Mouse (Mus musculus): ENCODE measurements around the gene Fndc3b. TPM values are rescaled to one million over a fixed set of nuclear protein-coding genes. Genes with fewer than 3 reads are reported as not detected.

Fndc3b gene
- polyA plus RNA-seq, 1 experiment from 2014 or later = 10.0 TPM

GRCm38 (mm10) chr3:27469971-27470370 is 241.1 kb downstream of the Fndc3b start:
- no peak for DNase-seq (ENCODE audit: low spot score)
- no peaks in the 10 kb centered on the region for H3K27me3 ChIP-seq (replicated peaks; ENCODE audit: low read depth, poor library complexity, severe bottlenecking)
- peaks cover 56% of the 10 kb centered on the region for H3K36me3 ChIP-seq (replicated peaks)
- no peak overlapping the region for H3K4me3 ChIP-seq
- no peaks in the 10 kb centered on the region for H3K4me1 ChIP-seq
- 89% methylated on average over 8 of the region's 8 CpGs for WGBS
- peaks cover 5% of the 10 kb centered on the region; the same call in 1 of the 2 replicates for H3K9me3 ChIP-seq
- H3K27ac ChIP-seq (replicated peaks) = no peak overlapping the region

GRCm38 (mm10) chr3:27467505-27468020 is 243.5 kb downstream of the Fndc3b start:
- Histone ChIP-seq H3K27me3 (replicated peaks; ENCODE audit: low read depth, poor library complexity, severe bottlenecking) (no peaks in the 10 kb centered on the region), H3K9me3 (no peaks in the 10 kb centered on the region), H3K36me3 (replicated peaks) (peaks cover 58% of the 10 kb centered on the region), H3K4me1 (no peaks in the 10 kb centered on the region), H3K27ac (replicated peaks) (no peak overlapping the region), H3K4me3 (no peak overlapping the region)
- WGBS = 83% methylated on average over 11 of the region's 11 CpGs
- DNase-seq (ENCODE audit: low spot score) = peak; percentile 18

GRCm38 (mm10) chr3:27466297-27466901 is 244.7 kb downstream of the Fndc3b start:
- no peak overlapping the region for H3K4me3 ChIP-seq
- no peaks in the 10 kb centered on the region for H3K27me3 ChIP-seq (replicated peaks; ENCODE audit: low read depth, poor library complexity, severe bottlenecking)
- WGBS = 79% methylated on average over 7 of the region's 7 CpGs
- H3K27ac ChIP-seq (replicated peaks) = no peak overlapping the region
- H3K9me3 ChIP-seq = no peaks in the 10 kb centered on the region
- H3K36me3 ChIP-seq (replicated peaks) = peaks cover 69% of the 10 kb centered on the region
- H3K4me1 ChIP-seq = no peaks in the 10 kb centered on the region
- DNase-seq (ENCODE audit: low spot score) = no peak

GRCm38 (mm10) chr3:27463373-27463772 is 247.7 kb downstream of the Fndc3b start:
- 93% methylated on average over 7 of the region's 7 CpGs for WGBS
- no peak overlapping the region for H3K27ac ChIP-seq (replicated peaks)
- no peaks in the 10 kb centered on the region for H3K4me1 ChIP-seq
- no peaks in the 10 kb centered on the region for H3K27me3 ChIP-seq (replicated peaks; ENCODE audit: low read depth, poor library complexity, severe bottlenecking)
- H3K36me3 ChIP-seq (replicated peaks) = peaks cover 75% of the 10 kb centered on the region
- H3K4me3 ChIP-seq = no peak overlapping the region
- H3K9me3 ChIP-seq = no peaks in the 10 kb centered on the region
- DNase-seq (ENCODE audit: low spot score) = no peak

- 91% methylated on average over 15 of the region's 15 CpGs for WGBS
- no peaks in the 10 kb centered on the region for H3K9me3 ChIP-seq
- H3K4me1 ChIP-seq = no peaks in the 10 kb centered on the region
- no peak for DNase-seq (ENCODE audit: low spot score)
- no peak overlapping the region for H3K4me3 ChIP-seq
- peaks cover 76% of the 10 kb centered on the region for H3K36me3 ChIP-seq (replicated peaks)
- H3K27me3 ChIP-seq (replicated peaks; ENCODE audit: low read depth, poor library complexity, severe bottlenecking) = no peaks in the 10 kb centered on the region
- no peak overlapping the region for H3K27ac ChIP-seq (replicated peaks)
Measured at GRCm38 (mm10) chr3:27462934-27463333, 248.2 kb downstream of the Fndc3b start.

GRCm38 (mm10) chr3:27462316-27462902 is 248.7 kb downstream of the Fndc3b start:
- Histone ChIP-seq H3K27me3 (replicated peaks; ENCODE audit: low read depth, poor library complexity, severe bottlenecking) (no peaks in the 10 kb centered on the region), H3K9me3 (no peaks in the 10 kb centered on the region), H3K4me3 (no peak overlapping the region), H3K27ac (replicated peaks) (no peak overlapping the region), H3K4me1 (no peaks in the 10 kb centered on the region), H3K36me3 (replicated peaks) (peaks cover 75% of the 10 kb centered on the region)
- 94% methylated on average over 9 of the region's 9 CpGs for WGBS
- no peak for DNase-seq (ENCODE audit: low spot score)

- WGBS = 88% methylated on average over 7 of the region's 7 CpGs
- no peak overlapping the region for H3K4me3 ChIP-seq
- peaks cover 75% of the 10 kb centered on the region for H3K36me3 ChIP-seq (replicated peaks)
- H3K9me3 ChIP-seq = no peaks in the 10 kb centered on the region
- no peaks in the 10 kb centered on the region for H3K27me3 ChIP-seq (replicated peaks; ENCODE audit: low read depth, poor library complexity, severe bottlenecking)
- H3K27ac ChIP-seq (replicated peaks) = no peak overlapping the region
- DNase-seq (ENCODE audit: low spot score) = no peak
- H3K4me1 ChIP-seq = no peaks in the 10 kb centered on the region
Measured at GRCm38 (mm10) chr3:27461861-27462260, 249.2 kb downstream of the Fndc3b start.

- H3K27me3 ChIP-seq (replicated peaks; ENCODE audit: low read depth, poor library complexity, severe bottlenecking) = no peaks in the 10 kb centered on the region
- WGBS = 71% methylated on average over 1 of the region's 1 CpGs
- DNase-seq (ENCODE audit: low spot score) = peak; percentile 78
Measured at GRCm38 (mm10) chr3:27461037-27461436, 250.1 kb downstream of the Fndc3b start.

GRCm38 (mm10) chr3:27458416-27458815 is 252.7 kb downstream of the Fndc3b start:
- WGBS = 91% methylated on average over 9 of the region's 9 CpGs

More at GRCm38 (mm10) chr3:27461037-27461436, 250.1 kb downstream of the Fndc3b start:
- Histone ChIP-seq H3K4me3 (no peak overlapping the region), H3K4me1 (no peaks in the 10 kb centered on the region), H3K27ac (replicated peaks) (no peak overlapping the region), H3K9me3 (no peaks in the 10 kb centered on the region), H3K36me3 (replicated peaks) (peaks cover 81% of the 10 kb centered on the region)

GRCm38 (mm10) chr3:27456514-27456913 is 254.6 kb downstream of the Fndc3b start:
- no peaks in the 10 kb centered on the region for H3K27me3 ChIP-seq (replicated peaks; ENCODE audit: low read depth, poor library complexity, severe bottlenecking)
- H3K36me3 ChIP-seq (replicated peaks) = peaks cover 90% of the 10 kb centered on the region
- H3K27ac ChIP-seq (replicated peaks) = no peak overlapping the region
- whole genome bisulfite sequencing = 92% methylated on average over 14 of the region's 14 CpGs
- H3K4me3 ChIP-seq = no peak overlapping the region
- no peaks in the 10 kb centered on the region for H3K4me1 ChIP-seq
- DNase-seq (ENCODE audit: low spot score) = no peak
- H3K9me3 ChIP-seq = no peaks in the 10 kb centered on the region

More at GRCm38 (mm10) chr3:27458416-27458815, 252.7 kb downstream of the Fndc3b start:
- Histone ChIP-seq H3K27ac (replicated peaks) (no peak overlapping the region), H3K4me1 (no peaks in the 10 kb centered on the region), H3K36me3 (replicated peaks) (peaks cover 89% of the 10 kb centered on the region), H3K4me3 (no peak overlapping the region), H3K27me3 (replicated peaks; ENCODE audit: low read depth, poor library complexity, severe bottlenecking) (no peaks in the 10 kb centered on the region), H3K9me3 (no peaks in the 10 kb centered on the region)
- DNase-seq (ENCODE audit: low spot score) = no peak

GRCm38 (mm10) chr3:27454402-27455195 is 256.5 kb downstream of the Fndc3b start:
- 88% methylated on average over 8 of the region's 8 CpGs for WGBS
- no peak for DNase-seq (ENCODE audit: low spot score)
- no peak overlapping the region for H3K4me3 ChIP-seq
- H3K36me3 ChIP-seq (replicated peaks) = peaks cover 94% of the 10 kb centered on the region
- H3K4me1 ChIP-seq = no peaks in the 10 kb centered on the region
- no peaks in the 10 kb centered on the region for H3K9me3 ChIP-seq
- H3K27me3 ChIP-seq (replicated peaks; ENCODE audit: low read depth, poor library complexity, severe bottlenecking) = no peaks in the 10 kb centered on the region
- H3K27ac ChIP-seq (replicated peaks) = no peak overlapping the region

GRCm38 (mm10) chr3:27453453-27454098 is 257.5 kb downstream of the Fndc3b start:
- WGBS = 88% methylated on average over 13 of the region's 13 CpGs
- no peak overlapping the region for H3K27ac ChIP-seq (replicated peaks)
- DNase-seq (ENCODE audit: low spot score) = no peak

More at GRCm38 (mm10) chr3:27453453-27454098, 257.5 kb downstream of the Fndc3b start:
- Histone ChIP-seq H3K36me3 (replicated peaks) (peaks cover 96% of the 10 kb centered on the region), H3K27me3 (replicated peaks; ENCODE audit: low read depth, poor library complexity, severe bottlenecking) (no peaks in the 10 kb centered on the region), H3K4me1 (no peaks in the 10 kb centered on the region), H3K4me3 (no peak overlapping the region), H3K9me3 (no peaks in the 10 kb centered on the region)

All from embryonic facial prominence, embryonic 10.5 days (tissue).